Mouse (Mus musculus) brown adipose tissue, adult 24 weeks (tissue): ENCODE data around the gene Colgalt1. TPM values are rescaled to one million over a fixed set of nuclear protein-coding genes. Genes with fewer than 3 reads are reported as not detected.

ENCODE experiments used
- H3K27ac ChIP-seq: fragments of 200-500 bp; replicated peaks from 2 replicates; pipeline ENCODE4 v1.5.1; 2012; ENCODE audit warnings: low read depth, mild to moderate bottlenecking, low read length
- H3K4me1 ChIP-seq: fragments of 200-500 bp; 2 replicates; pipeline ENCODE4 v1.6.1; 2012; ENCODE audit warnings: low read length, mixed read lengths; ENCODE audit not compliant: control insufficient read depth, insufficient read depth, insufficient read length
- H3K4me3 ChIP-seq: fragments of 200-500 bp; 2 replicates; pipeline ENCODE4 v1.5.1; 2012; ENCODE audit warnings: low read depth, mild to moderate bottlenecking, low read length, moderate library complexity; ENCODE audit not compliant: insufficient read depth
- polyA plus RNA-seq: library from polyadenylated mRNA; stranded (reverse); fragments of >200 nt; gene quantifications from 2 replicates; pipeline ENCODE4 v1.2.4, GENCODE M21; 2012; ENCODE audit not compliant: missing spikeins, insufficient read depth, insufficient read length

Gene Colgalt1
- 15.1 and 20.1 TPM in 2 replicates for polyA plus RNA-seq

- Histone ChIP-seq H3K4me3 (peak within 1 kb of the TSS; percentile 79), H3K27ac (peak within 1 kb of the TSS; percentile 54), H3K4me1 (peaks cover 7% of the 10 kb centered on the region)
These were observed at the start of gene Colgalt1 for GRCm38 (mm10) chr8:71610822-71611651. Gene Colgalt1 (plus strand): TSS chr8:71610998.

DNA sequence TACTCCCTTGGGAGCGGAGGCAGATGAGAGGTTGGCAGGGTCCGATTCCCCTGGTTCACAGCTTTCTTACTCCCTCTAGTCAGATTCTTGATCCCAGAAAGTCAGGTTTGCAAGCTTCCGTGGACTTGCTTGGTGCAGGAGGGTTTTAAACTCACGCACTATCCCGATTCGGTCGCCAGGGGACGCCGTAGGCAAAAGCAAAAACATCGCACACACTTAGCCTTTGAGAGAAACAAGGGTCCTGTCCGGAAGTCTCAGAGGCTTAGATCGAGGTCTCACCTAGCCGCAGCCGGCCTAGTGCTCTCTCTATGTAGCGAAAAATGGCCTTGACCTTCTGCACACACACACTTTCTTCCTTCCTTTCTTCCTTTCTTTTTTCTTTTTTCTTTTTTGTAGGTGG is 49.4 kb upstream of the Colgalt1 start:
- no peak overlapping the region for H3K4me3 ChIP-seq

DNA sequence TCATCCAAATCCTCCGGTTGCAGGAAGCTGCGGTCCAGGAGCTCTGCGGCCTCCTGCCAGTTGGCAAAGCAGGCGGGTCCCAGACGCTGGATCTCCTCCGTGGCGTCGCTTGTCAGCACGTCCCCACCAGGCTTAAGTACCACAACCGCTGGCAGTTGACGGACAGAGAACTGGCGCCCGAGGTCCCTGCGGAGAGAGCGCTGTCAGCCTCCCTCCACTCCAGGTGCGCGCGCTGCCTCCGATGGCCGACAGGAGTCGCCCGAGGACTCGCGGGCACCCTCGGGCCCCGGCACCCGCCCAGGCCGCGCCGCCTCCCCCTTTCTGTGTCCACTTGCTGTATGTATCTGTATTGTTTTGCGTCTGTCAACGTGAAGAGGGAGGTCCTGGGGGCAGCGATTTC is 48.0 kb upstream of the Colgalt1 start:
- no peak overlapping the region for H3K27ac ChIP-seq
- H3K4me3 ChIP-seq = no peak overlapping the region
- H3K4me1 ChIP-seq = peaks cover 7% of the 10 kb centered on the region; the same call in 1 of the 2 replicates

More for the DNA sequence above, 49.4 kb upstream of the Colgalt1 start:
- Histone ChIP-seq H3K27ac (no peak overlapping the region), H3K4me1 (no peaks in the 10 kb centered on the region)

GRCm38 (mm10) chr8:71563992-71564391 is 46.8 kb upstream of the Colgalt1 start:
- H3K27ac ChIP-seq = 0 out of 2 replicates have a peak overlapping the region, but pooled peaks have one; percentile 25
- no peak overlapping the region for H3K4me3 ChIP-seq
- peaks cover 8% of the 10 kb centered on the region; the same call in 1 of the 2 replicates for H3K4me1 ChIP-seq

DNA sequence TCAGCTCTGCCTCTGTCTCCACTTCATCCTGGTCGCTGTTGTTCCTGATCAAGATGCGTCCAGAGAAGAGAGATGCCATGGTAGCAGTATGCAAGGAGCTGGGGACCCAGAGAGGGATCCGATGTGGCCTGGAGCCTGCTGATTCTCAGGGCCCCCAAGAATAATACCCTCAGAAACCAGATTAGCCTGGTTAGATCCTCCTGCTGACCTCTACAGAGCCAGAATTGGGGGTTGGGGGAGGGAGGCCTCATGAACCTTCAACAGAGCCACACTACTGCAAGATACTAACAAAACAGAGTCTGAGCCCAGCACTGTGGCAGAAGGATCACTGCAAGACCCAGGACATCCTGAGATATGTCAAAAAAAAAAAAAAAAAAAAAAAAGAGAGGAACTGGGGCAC is 44.3 kb upstream of the Colgalt1 start, which contains the start of gene Nxnl1:
TSS of gene Nxnl1 (minus strand) at position 101 of the 400 bp plus-strand sequence.
- H3K4me3 ChIP-seq = no peak within 1 kb of the TSS
- H3K4me1 ChIP-seq = peaks cover 12% of the 10 kb centered on the region
- H3K27ac ChIP-seq = peak within 1 kb of the TSS; percentile 90

DNA sequence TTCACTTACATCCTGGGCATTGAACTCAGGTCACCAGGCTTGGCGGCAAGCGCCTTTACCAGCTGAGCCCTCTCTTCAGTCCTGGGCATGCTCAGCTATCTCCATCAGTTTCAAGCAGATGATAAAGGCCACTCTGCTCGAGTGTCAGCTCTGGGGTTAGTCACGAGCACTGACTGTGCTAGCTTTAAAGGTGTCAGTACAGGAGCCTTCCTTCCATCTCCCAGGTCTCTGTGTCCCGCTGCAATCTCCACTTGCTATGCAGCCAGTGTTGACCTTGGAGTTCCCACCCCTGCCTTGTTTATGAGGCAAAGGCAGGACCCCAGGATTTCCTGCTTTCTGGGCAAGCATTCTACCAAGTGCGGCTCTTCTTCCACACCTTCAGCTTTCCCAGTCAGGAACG is 43.2 kb upstream of the Colgalt1 start:
- H3K4me3 ChIP-seq = no peak overlapping the region
- peak overlapping the region; percentile 90 for H3K27ac ChIP-seq
- peaks cover 12% of the 10 kb centered on the region for H3K4me1 ChIP-seq

GRCm38 (mm10) chr8:71568387-71568937 is 42.3 kb upstream of the Colgalt1 start, which contains the start of gene Slc27a1:
Gene Slc27a1 (plus strand): TSS chr8:71568882.
- Histone ChIP-seq H3K4me1 (peaks cover 12% of the 10 kb centered on the region), H3K4me3 (peak within 1 kb of the TSS; percentile 75), H3K27ac (peak within 1 kb of the TSS; percentile 90)

DNA sequence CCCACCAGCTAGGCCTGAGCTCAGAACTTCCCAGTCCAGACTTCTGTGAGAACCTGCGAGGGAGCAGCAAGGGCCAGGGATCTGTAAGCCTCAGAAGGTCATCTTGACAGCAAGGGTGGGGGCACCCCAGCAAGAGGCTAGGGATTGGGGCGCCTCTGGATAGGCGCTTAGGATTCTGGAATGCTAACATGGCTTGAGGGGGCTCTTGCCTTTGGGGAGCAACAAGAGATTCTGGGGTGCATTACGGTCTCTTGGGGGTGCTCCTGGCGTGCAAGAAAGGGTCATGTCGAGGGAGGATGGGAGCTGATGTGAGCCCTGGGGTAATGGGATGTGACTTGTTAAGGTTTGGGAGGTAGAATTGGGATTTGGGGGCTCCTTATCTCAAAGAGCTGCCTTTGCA is 41.9 kb upstream of the Colgalt1 start:
- Histone ChIP-seq H3K4me3 (peak overlapping the region; percentile 75), H3K4me1 (peaks cover 12% of the 10 kb centered on the region), H3K27ac (peak overlapping the region; percentile 88)

DNA sequence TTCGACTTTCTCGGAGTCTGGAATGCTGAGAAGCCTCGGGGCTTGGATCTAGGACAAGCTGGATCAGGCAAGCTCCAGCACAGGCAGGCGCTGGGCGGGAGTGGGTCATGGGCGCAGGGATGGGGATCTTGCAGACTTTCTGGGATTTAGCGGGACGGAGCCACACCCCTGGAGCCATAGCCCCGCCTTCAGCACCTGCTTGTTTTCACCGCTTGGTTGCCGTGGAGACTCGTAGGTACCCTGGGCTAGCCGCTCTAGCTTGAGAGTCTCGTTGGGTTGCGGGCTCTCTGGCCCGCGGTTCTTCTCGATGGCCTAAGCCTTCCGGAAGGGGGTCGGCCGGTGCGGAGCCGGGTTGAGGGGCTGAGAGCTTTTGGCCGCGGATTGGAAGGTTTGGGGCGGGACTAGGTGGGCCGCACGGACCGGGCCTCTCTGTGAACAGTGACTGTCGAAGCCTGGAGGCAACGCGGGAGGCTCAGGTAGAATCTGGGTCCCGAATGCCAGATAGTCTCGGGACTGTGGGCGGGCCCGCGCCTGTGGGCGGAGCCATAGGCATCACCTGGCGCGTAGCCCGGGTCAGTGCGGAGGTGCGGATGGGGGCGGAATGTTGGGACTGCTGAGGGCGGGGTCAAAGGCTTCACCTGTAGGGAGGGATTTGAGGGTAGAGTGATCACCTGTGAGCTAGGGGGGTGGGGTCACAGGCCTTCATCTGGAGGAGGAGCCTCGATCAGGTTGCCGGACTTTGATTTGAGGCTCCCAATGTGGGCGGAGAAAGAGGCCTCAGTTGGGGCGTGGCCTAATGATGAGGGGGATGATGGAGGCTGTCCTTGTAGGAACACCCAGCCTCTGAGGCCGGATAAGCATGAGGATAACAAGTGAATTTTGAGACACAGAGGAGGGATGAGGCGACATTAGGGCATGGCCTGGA is 41.2 kb upstream of the Colgalt1 start:
- H3K27ac ChIP-seq = peak overlapping the region; percentile 88
- peaks cover 12% of the 10 kb centered on the region for H3K4me1 ChIP-seq
- peak overlapping the region; percentile 75 for H3K4me3 ChIP-seq

- Histone ChIP-seq H3K4me1 (peaks cover 12% of the 10 kb centered on the region), H3K27ac (no peak overlapping the region)
These were observed 40.4 kb upstream of the Colgalt1 start for GRCm38 (mm10) chr8:71570291-71570954.

GRCm38 (mm10) chr8:71572077-71572476 is 38.7 kb upstream of the Colgalt1 start:
- H3K27ac ChIP-seq = no peak overlapping the region

More at GRCm38 (mm10) chr8:71570291-71570954, 40.4 kb upstream of the Colgalt1 start:
- peak overlapping the region; percentile 75 for H3K4me3 ChIP-seq

GRCm38 (mm10) chr8:71572847-71573633 is 37.8 kb upstream of the Colgalt1 start:
- Histone ChIP-seq H3K27ac (no peak overlapping the region), H3K4me3 (no peak overlapping the region), H3K4me1 (peaks cover 4% of the 10 kb centered on the region; the same call in 1 of the 2 replicates)

More at GRCm38 (mm10) chr8:71572077-71572476, 38.7 kb upstream of the Colgalt1 start:
- Histone ChIP-seq H3K4me1 (peaks cover 12% of the 10 kb centered on the region), H3K4me3 (no peak overlapping the region)

GRCm38 (mm10) chr8:71574426-71574825 is 36.4 kb upstream of the Colgalt1 start:
- H3K4me1 ChIP-seq = peaks cover 4% of the 10 kb centered on the region; the same call in 1 of the 2 replicates
- no peak overlapping the region for H3K4me3 ChIP-seq
- H3K27ac ChIP-seq = no peak overlapping the region
